Mouse (Mus musculus) embryonic fibroblast, embryonic 13.5 days (primary cell): ENCODE measurements around the gene Tmem218.

ENCODE experiments used
- CTCF ChIP-seq: IDR thresholded peaks from 2 replicates; pipeline ENCODE4 v1.5.1; 2011; ENCODE audit warnings: mild to moderate bottlenecking, control low read depth, low read length, moderate library complexity, borderline replicate concordance; ENCODE audit not compliant: insufficient read depth
- POLR2A ChIP-seq: IDR thresholded peaks from 2 replicates; pipeline ENCODE4 v1.6.1; 2011; ENCODE audit warnings: low read depth, mild to moderate bottlenecking, control low read depth, low read length, moderate library complexity

DNA sequence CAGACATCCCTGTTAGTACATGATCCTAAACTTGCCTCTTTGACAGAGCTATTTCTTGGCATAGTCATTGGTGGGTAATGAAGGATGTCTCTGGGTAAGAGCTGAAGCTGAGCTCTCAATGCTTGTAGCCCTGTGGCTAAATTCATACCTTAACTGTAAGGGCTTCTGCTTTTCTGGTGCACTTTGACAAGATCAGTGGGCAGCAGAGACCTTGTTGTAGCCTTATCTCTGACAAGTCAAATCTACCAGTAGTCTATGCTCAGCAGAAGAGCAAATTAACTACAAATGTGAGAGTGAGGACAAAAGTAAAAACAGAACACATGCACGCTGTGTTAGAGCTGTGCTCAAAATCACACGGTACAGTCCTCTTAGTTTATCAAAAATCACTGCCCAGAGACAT is 58.6 kb downstream of the Tmem218 start:
- TF ChIP-seq CTCF (no peak), POLR2A (no peak)
